Mouse (Mus musculus) Patski (cell line): ENCODE measurements at regions not wholly inside any gene's neighbourhood (a gene's known extent, or its start where the extent isn't known, plus 50 kb on each side); places are given as distances from the start of the nearest gene placed in this dataset.

Source experiments
- ATAC-seq: fragments of 100-300 bp; one replicate; pipeline ENCODE4 v1.8.0; 2021
- CTCF ChIA-PET: fragments of 350-600 bp; sonication (Branson Sonifier 250); formaldehyde crosslinking; loops from one replicate; lab custom pipeline; 2022; ENCODE audit warnings: inconsistent platforms; lab: Charles Lee
- POLR2A ChIA-PET: fragments of 350-600 bp; sonication (Branson Sonifier 250); formaldehyde crosslinking; loops from one replicate; lab custom pipeline; 2022; ENCODE audit warnings: antibody characterized with exemption, inconsistent platforms; lab: Charles Lee
- DNase-seq: peaks from one replicate; pipeline ENCODE4 v3.0.0-alpha.2; 2011; ENCODE audit warnings: low read depth, low spot score
- H3K27me3 ChIP-seq: fragments of 371-371 bp; one replicate; pipeline ENCODE4 v1.5.1; 2021
- CTCF ChIP-seq: fragments of 100-300 bp; IDR thresholded peaks from one replicate; pipeline ENCODE4 v1.5.1; 2021
- in situ Hi-C: fragments of 300-500 bp; cut with MboI; formaldehyde crosslinking; loops from 3 replicates; pipeline ENCODE4 v1.11.1; 2018; ENCODE audit warnings: low pct_unique_long_range_greater_than_20kb, mixed read lengths

DNA sequence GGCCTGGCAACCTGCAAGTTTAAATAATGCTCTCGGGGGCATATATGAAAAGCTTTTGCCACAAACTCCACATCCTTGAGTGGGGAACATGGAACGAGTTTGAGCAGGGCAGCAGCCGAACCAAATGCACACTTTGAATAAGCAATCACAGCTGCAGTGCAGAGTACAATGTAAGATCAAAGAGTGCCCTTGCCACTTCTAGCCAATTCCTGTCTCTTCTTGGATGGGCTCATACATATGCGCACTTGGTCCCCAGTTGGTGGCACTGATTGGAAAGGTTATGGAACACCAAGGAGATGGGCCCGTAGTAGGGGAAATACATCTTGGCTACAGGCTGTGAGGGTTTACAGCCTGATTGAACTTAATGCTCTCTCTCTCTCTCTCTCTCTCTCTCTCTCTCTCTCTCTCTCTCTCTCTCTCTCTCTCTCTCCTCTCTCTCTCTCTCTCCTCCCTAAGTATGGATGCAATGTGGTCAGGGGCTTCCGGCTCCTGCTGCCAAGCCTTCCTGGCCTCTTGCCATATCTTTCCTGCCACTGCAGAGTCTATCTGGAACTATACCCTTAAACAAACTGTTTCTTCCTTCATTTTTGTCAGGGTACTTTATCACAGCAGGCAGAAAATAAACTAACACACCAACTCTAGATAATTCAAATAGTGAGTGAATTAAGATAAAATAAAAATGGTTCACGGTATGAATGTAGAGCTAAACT, 88.6 kb upstream of the Mbnl3 start:
- no peak for ATAC-seq
- no peak for TF ChIP-seq CTCF
- CTCF ChIA-PET, result no interaction called here
- no peak for DNase-seq
- in situ Hi-C loops, result loop anchor here (5.0 kb wide), 1 partner anchor 48 kb away; no protein-coding TSS in a partner anchor
- POLR2A ChIA-PET, result no interaction called here
- H3K27me3 ChIP-seq, result peaks cover 53% of the 10 kb centered on the region

DNA sequence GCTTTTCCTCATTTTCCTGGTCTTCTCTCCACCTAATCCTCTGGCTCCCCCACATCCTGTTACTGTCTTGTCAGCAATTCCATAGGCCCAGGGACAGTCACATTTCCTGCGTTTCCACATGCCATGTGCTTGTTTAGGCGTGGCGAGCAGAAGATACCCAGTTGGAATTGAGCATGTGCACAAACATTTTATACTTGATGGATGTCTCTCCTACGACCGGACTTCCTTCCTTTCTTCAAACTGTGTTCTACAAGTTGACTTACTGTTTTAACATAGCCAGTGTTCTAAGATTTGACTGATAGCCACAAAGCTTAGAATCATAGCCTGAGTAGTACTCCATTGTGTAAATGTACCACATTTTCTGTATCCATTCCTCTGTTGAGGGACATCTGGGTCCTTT, 86.0 kb upstream of the Mbnl3 start:
- TF ChIP-seq CTCF, result no peak
- ChIA-PET POLR2A (no interaction called here), CTCF (no interaction called here)
- DNase-seq (no peak), ATAC-seq (no peak)
- peaks cover 42% of the 10 kb centered on the region for H3K27me3 ChIP-seq
- in situ Hi-C loops, result no loop called here

GRCm38 (mm10) chrX:51278270-51278669, 71.9 kb upstream of the Mbnl3 start:
- POLR2A ChIA-PET, result no interaction called here
- peaks cover 5% of the 10 kb centered on the region for H3K27me3 ChIP-seq
- DNase-seq (no peak), ATAC-seq (no peak)
- CTCF ChIA-PET, result no interaction called here
- no peak for TF ChIP-seq CTCF
- in situ Hi-C loops, result no loop called here

DNA sequence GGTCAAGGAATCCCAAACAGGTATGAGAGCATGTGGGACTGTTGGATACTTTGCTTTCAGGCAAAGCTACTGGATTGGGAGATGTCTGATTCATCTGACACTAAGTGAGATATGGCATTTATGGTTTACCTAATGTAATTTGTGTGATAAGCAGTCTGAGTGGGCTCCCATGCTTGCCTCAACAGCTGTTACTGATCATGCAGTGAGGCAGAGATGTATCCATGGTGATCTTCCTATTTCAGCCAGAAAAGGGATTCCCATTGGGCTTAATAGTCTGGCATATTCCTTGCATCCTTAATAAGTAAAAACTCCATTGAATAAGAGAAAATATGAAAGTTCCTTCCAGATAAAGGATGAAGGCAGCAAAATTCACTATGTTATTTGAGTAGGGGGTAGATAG, 58.4 kb upstream of the Mbnl3 start:
- POLR2A ChIA-PET, result interaction anchor here (0.5 kb wide), 1 partner anchor 180 kb away, joined by 3 read pairs; no protein-coding TSS in a partner anchor

More for the DNA sequence above, 58.4 kb upstream of the Mbnl3 start:
- peaks cover 35% of the 10 kb centered on the region for H3K27me3 ChIP-seq
- ATAC-seq (no peak), DNase-seq (no peak)
- CTCF ChIA-PET, result no interaction called here
- TF ChIP-seq CTCF, result no peak
- in situ Hi-C loops, result no loop called here
